Mouse (Mus musculus): Measurements from ENCODE around the gene Ogdh. TPM values are rescaled to one million over a fixed set of nuclear protein-coding genes. Genes with fewer than 3 reads are reported as not detected.

Gene Ogdh
- polyA plus RNA-seq, 1 experiment, result 154 TPM

DNA sequence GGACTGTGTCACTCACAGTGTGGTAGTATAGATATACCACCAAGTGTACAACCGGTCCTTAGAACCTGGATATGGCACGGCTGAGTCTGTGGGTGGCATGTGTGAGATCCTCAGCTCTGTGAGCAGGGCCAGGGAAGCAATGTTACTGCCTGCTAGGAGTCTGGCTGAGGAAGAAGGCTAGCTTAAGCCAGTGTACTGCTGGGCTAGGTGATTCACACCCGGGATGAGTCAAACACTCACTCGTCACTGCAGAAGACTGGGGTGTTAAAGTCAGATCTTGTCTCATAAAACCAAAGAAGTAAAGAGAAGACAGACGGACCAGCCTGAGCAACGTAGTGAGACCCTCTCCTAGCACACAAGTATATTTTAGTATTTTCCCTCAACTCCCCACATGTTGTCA, 89.5 kb downstream of the Ogdh start:
- H3K4me1 ChIP-seq (ENCODE audit: control insufficient read depth, insufficient read depth, low read length), result no peaks in the 10 kb centered on the region
- no peak for TF ChIP-seq CTCF (IDR thresholded peaks at IDR 0.05; ENCODE audit: extremely low read depth, insufficient read depth, low read length)
- TF ChIP-seq POLR2A (IDR thresholded peaks at IDR 0.05; ENCODE audit: extremely low read depth, insufficient read depth, low read length), result no peak

DNA sequence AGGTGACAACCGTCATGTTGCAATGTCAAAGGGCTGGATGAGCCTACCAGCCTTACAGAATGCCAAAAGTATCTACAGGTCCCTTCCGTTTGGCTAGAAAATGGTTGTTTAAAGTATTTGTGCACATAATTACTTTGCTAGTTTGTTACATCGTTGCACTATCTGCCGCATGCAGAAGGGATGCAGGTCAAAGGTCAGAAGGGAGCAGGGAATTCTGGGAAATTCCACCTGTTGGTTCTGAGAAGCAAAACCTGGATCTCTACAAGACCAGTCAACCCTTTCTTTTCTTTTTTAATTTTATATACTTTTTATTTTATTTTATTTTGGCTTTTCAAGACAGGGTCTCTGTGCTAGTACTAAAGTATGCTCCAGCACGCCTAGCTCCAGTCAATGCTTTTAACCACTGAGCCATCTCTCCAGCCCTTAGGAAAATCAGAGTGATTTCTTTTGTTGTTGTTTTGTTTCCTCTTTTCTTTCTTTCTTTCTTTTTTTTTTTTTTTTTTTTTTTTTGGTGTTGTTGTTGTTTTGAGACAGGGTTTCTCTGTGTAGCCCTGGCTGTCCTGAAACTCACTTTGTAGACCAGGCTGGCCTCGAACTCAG, 96.8 kb downstream of the Ogdh start:
- Histone ChIP-seq H3K4me3 (ENCODE audit: insufficient read depth, low read length) (peak overlapping the region; percentile 98; the same call in 1 of the 2 replicates), H3K27ac (ENCODE audit: insufficient read depth, low read length) (peak overlapping the region; percentile 62; the same call in 1 of the 2 replicates), H3K4me1 (ENCODE audit: control insufficient read depth, insufficient read depth, low read length) (peaks cover 9% of the 10 kb centered on the region)
- TF ChIP-seq POLR2A (IDR thresholded peaks at IDR 0.05; ENCODE audit: extremely low read depth, insufficient read depth, low read length) (no peak), CTCF (IDR thresholded peaks at IDR 0.05; ENCODE audit: extremely low read depth, insufficient read depth, low read length) (no peak)

More for the DNA sequence above, 89.5 kb downstream of the Ogdh start:
- no peak overlapping the region for H3K27ac ChIP-seq (ENCODE audit: insufficient read depth, low read length)
- no peak overlapping the region for H3K4me3 ChIP-seq (ENCODE audit: insufficient read depth, low read length)

DNA sequence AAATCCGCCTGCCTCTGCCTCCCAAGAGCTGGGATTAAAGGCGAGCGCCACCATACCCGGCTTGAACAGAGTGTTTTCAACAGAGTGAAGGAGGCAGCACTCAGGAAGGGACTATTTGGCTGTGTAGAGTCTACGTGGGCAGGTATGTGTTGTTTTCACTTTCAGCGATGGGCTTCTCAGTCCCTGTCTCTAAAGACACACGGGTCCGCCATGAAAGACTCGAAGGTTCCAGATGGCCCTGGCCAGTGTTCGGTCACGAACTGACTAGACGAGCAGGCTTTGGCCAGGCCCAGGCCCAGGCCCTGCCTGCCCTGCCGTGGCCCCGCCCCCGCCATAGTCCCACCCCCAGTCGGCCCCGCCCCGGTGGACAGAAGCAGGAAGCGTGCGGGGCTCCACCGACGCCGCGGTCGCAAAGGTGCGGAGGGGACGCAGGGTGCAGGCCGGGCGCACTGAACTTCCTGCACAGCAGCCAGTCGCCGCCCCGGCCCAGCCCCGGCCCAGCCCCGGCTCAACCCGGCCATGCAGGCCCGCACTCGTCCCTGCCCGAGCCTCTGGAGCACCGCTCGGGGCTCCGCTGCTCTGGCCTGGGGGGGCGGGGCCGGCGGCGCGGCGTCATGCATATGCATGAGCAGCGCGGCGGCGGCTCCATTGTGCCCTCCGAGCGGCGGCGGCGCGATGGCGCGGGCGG, 97.4 kb downstream of the Ogdh start, which contains the start of gene Zmiz2:
Zmiz2 (plus strand) TSS at position 349 of the 688 bp plus-strand sequence.
- H3K4me1 ChIP-seq (ENCODE audit: control insufficient read depth, insufficient read depth, low read length), result peaks cover 9% of the 10 kb centered on the region
- TF ChIP-seq POLR2A (IDR thresholded peaks at IDR 0.05; ENCODE audit: extremely low read depth, insufficient read depth, low read length) (0 out of 2 replicates have a peak, but pooled peaks have one; percentile 53), CTCF (IDR thresholded peaks at IDR 0.05; ENCODE audit: extremely low read depth, insufficient read depth, low read length) (no peak)
- peak within 1 kb of the TSS; percentile 87 for H3K27ac ChIP-seq (ENCODE audit: insufficient read depth, low read length)
- peak within 1 kb of the TSS; percentile 98 for H3K4me3 ChIP-seq (ENCODE audit: insufficient read depth, low read length)

DNA sequence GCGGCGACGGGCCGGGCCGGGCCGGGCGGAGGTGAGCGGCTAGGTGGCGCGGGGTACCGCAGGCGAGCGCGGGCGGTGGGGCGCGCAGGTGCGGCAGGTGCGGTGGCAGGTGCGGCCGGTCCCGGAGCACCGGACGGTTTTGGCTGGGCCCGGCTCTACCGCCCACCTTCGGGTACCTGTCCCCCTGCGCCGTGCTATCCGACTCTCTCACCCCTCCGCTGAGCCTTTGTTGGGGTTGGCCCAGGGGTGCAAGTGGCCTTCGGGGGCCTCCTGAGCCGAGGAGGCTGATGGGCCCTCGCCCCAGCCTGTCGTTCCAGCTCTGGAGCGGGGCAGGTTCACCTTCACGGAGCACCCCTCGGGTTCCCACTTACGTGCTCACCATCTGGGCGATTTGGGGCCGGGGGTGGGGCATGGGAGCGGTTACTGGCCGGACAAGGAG, 98.1 kb downstream of the Ogdh start:
- peaks cover 9% of the 10 kb centered on the region for H3K4me1 ChIP-seq (ENCODE audit: control insufficient read depth, insufficient read depth, low read length)
- peak overlapping the region; percentile 87; the same call in 1 of the 2 replicates for H3K27ac ChIP-seq (ENCODE audit: insufficient read depth, low read length)
- TF ChIP-seq POLR2A (IDR thresholded peaks at IDR 0.05; ENCODE audit: extremely low read depth, insufficient read depth, low read length), result no peak
- no peak for TF ChIP-seq CTCF (IDR thresholded peaks at IDR 0.05; ENCODE audit: extremely low read depth, insufficient read depth, low read length)
- H3K4me3 ChIP-seq (ENCODE audit: insufficient read depth, low read length), result peak overlapping the region; percentile 98

DNA sequence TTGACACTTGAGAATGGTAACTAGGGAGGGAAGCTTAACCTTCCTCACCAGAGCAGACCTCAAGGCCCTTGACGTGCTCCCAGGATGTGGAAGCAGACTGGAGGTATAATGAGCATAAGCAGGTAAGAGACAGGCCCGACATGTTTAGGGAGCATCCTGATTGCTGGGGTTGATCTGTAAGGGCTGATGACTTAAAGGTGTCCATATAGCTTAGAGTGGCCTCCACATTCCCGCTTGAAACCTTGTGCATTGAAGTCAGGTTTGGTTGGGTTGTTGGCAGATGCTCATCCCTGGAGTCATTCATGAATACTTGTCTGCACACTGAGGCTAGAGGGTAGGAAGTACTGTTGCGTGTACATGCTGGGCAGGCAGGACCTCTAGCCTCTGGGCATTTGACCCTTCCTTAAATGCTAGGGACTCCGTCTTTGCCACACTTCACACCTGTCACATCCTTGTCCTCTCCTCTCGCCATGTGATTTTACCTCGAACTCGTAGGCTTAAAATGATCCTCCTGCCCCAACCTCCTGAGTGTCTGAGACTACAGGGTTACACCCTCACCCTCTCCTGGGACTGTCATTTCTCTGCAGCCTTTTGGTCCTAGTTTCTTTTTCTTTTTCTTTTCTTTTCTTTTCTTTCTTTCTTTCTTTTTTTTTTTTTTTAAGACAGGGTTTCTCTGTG, 99.1 kb downstream of the Ogdh start:
- TF ChIP-seq POLR2A (IDR thresholded peaks at IDR 0.05; ENCODE audit: extremely low read depth, insufficient read depth, low read length), result no peak
- no peak for TF ChIP-seq CTCF (IDR thresholded peaks at IDR 0.05; ENCODE audit: extremely low read depth, insufficient read depth, low read length)
- Histone ChIP-seq H3K4me1 (ENCODE audit: control insufficient read depth, insufficient read depth, low read length) (peaks cover 9% of the 10 kb centered on the region), H3K4me3 (ENCODE audit: insufficient read depth, low read length) (peak overlapping the region; percentile 98), H3K27ac (ENCODE audit: insufficient read depth, low read length) (no peak overlapping the region)

DNA sequence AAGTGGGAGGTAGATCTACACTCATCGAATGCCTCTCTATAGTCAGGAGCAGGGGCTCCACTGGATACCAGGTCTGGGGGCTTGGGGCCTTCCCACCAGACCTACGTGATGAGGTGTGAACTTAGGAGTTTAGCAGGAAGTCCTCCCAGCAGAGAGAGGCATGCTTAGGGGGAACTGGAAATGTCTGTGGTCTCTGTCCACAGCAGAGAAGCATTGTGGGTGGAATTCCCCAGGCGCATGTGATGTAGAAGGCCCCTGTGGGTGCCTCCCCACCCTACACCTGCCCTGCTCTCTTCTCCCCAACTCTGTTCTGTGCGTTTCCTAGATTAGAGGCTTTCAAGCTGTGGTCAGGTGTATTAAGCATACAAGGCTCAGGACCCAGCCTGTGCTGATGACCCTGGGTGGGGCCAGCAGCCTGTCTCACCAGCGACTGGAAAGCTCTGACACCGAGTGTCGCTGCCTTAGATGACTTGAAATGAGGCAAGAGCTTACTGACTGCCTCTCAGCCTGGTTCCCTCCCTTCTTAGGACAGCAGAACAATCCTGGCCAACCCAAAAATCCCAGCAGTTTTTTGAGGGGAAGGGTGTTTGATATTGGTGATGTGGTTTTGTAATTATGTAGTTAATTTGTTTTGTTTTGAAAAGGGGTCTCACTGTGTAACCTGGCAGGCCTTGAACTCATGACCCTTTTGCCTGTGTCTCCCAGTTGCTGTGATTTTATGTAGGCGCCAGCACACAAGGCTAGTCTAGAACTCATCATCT, 100.3 kb downstream of the Ogdh start:
- H3K27ac ChIP-seq (ENCODE audit: insufficient read depth, low read length), result no peak overlapping the region
- no peak overlapping the region for H3K4me3 ChIP-seq (ENCODE audit: insufficient read depth, low read length)
- TF ChIP-seq CTCF (IDR thresholded peaks at IDR 0.05; ENCODE audit: extremely low read depth, insufficient read depth, low read length) (no peak), POLR2A (IDR thresholded peaks at IDR 0.05; ENCODE audit: extremely low read depth, insufficient read depth, low read length) (no peak)
- H3K4me1 ChIP-seq (ENCODE audit: control insufficient read depth, insufficient read depth, low read length), result peaks cover 9% of the 10 kb centered on the region

DNA sequence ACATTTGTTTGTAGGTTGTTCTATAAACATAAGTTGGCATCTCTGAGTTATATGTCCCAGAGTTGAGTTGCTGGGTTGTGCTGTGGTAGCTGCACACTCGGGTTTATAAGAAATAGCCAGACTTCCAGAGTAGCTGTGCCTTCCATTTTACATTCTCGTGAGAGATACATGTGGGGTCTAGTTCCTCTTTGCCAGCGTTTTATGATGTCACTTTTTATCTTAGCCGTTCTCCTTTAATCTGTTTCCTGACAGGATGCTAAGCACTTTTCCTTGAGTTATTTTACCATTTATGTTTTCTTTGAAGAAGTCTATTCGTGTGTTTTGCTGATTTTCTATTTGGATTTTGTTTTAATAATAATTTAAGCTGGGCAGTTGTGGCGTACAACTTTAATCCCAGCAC, 101.4 kb downstream of the Ogdh start:
- Histone ChIP-seq H3K27ac (ENCODE audit: insufficient read depth, low read length) (no peak overlapping the region), H3K4me1 (ENCODE audit: control insufficient read depth, insufficient read depth, low read length) (peaks cover 9% of the 10 kb centered on the region), H3K4me3 (ENCODE audit: insufficient read depth, low read length) (no peak overlapping the region)
- no peak for TF ChIP-seq POLR2A (IDR thresholded peaks at IDR 0.05; ENCODE audit: extremely low read depth, insufficient read depth, low read length)
- TF ChIP-seq CTCF (IDR thresholded peaks at IDR 0.05; ENCODE audit: extremely low read depth, insufficient read depth, low read length), result no peak

DNA sequence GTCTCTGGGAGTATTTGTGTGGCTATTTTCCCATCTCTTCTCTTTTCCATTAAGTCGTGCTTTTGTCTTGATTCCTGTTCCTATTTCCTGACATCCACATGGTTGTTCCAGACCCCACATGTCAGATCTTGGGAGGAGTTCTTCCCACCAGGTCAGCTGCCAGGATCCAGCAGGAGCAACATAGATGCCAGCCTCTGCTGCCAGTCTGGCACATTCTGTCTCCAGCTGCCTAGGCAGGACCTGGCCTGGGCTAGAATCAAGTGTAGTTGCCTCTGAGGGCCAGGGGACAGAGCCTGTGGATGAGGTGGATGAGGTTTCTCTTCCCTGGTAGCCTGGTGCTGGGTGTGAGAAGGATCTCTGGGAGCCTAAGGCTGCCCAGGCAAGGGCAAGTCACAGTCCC, 102.4 kb downstream of the Ogdh start:
- no peak overlapping the region for H3K27ac ChIP-seq (ENCODE audit: insufficient read depth, low read length)
- TF ChIP-seq CTCF (IDR thresholded peaks at IDR 0.05; ENCODE audit: extremely low read depth, insufficient read depth, low read length), result no peak
- TF ChIP-seq POLR2A (IDR thresholded peaks at IDR 0.05; ENCODE audit: extremely low read depth, insufficient read depth, low read length), result no peak
- H3K4me3 ChIP-seq (ENCODE audit: insufficient read depth, low read length), result no peak overlapping the region
- peaks cover 9% of the 10 kb centered on the region for H3K4me1 ChIP-seq (ENCODE audit: control insufficient read depth, insufficient read depth, low read length)

DNA sequence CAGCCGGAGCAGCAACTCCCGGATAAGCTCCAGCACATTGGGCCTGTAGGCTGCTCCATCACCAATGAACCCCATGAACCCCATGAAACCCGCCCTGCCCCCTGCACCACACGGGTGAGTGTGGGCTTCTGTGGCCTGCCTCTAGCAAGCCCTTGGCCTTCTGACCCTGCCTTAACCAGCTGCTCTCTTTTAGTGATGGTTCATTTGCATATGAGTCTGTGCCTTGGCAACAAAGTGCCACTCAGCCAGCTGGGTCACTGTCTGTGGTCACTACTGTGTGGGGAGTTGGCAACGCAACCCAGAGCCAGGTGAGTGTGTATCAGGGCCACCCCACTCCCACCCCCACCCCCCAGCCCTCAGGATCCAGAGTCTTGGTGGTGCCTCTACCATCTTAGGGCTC, 104.1 kb downstream of the Ogdh start:
- H3K4me1 ChIP-seq (ENCODE audit: control insufficient read depth, insufficient read depth, low read length), result peaks cover 3% of the 10 kb centered on the region
- H3K27ac ChIP-seq (ENCODE audit: insufficient read depth, low read length), result no peak overlapping the region
- H3K4me3 ChIP-seq (ENCODE audit: insufficient read depth, low read length), result no peak overlapping the region
- TF ChIP-seq CTCF (IDR thresholded peaks at IDR 0.05; ENCODE audit: extremely low read depth, insufficient read depth, low read length) (no peak), POLR2A (IDR thresholded peaks at IDR 0.05; ENCODE audit: extremely low read depth, insufficient read depth, low read length) (no peak)
